Mouse (Mus musculus) lung, postnatal 0 days (tissue): Measurements from ENCODE around the gene Ankrd23. TPM values are rescaled to one million over a fixed set of nuclear protein-coding genes. Genes with fewer than 3 reads are reported as not detected.
A peak's percentile ranks its signal among the peaks of the same experiment; 100 is the strongest.

ENCODE experiments used
- ATAC-seq: fragments of 200-750 bp; cut with Nextera tagmentation; 2 replicates; pipeline ENCODE4 v1.8.0; 2017; ENCODE audit warnings: moderate library complexity
- DNase-seq: peaks from one replicate; pipeline ENCODE4 v3.0.0-alpha.2; 2016; ENCODE audit warnings: low spot score
- H3K27ac ChIP-seq: fragments of 300-500 bp; sonication (generic); 2 replicates; pipeline ENCODE4 v1.5.1; 2014; ENCODE audit warnings: antibody characterized with exemption, mild to moderate bottlenecking, low read length, mixed read lengths
- H3K27me3 ChIP-seq: fragments of 300-500 bp; sonication (generic); replicated peaks from 2 replicates; pipeline ENCODE4 v1.6.1; 2014; ENCODE audit warnings: low read length, mixed read lengths; ENCODE audit not compliant: insufficient read depth
- H3K36me3 ChIP-seq: fragments of 300-500 bp; sonication (generic); 2 replicates; pipeline ENCODE4 v1.6.1; 2014; ENCODE audit warnings: low read length, mixed read lengths; ENCODE audit not compliant: insufficient read depth
- H3K4me1 ChIP-seq: fragments of 300-500 bp; sonication (generic); 2 replicates; pipeline ENCODE4 v1.6.1; 2014; ENCODE audit warnings: antibody characterized with exemption, low read depth, low read length, mixed read lengths; ENCODE audit not compliant: insufficient read depth
- H3K4me2 ChIP-seq: fragments of 300-500 bp; sonication (generic); replicated peaks from 2 replicates; pipeline ENCODE4 v1.6.1; 2014; ENCODE audit warnings: low read depth, mild to moderate bottlenecking, low read length, moderate library complexity, mixed read lengths
- H3K4me3 ChIP-seq: fragments of 300-500 bp; sonication (generic); 2 replicates; pipeline ENCODE4 v1.5.1; 2014; ENCODE audit warnings: low read depth, low read length
- H3K9ac ChIP-seq: fragments of 300-500 bp; sonication (generic); replicated peaks from 2 replicates; pipeline ENCODE4 v1.6.1; 2014; ENCODE audit warnings: low read depth, mild to moderate bottlenecking
- H3K9me3 ChIP-seq: fragments of 300-500 bp; sonication (generic); 2 replicates; pipeline ENCODE4 v1.6.1; 2016; ENCODE audit warnings: low read length, mixed read lengths
- CTCF ChIP-seq: IDR thresholded peaks from 2 replicates; pipeline ENCODE4 v1.5.1; 2016; ENCODE audit warnings: antibody characterized with exemption, mild to moderate bottlenecking
- EP300 ChIP-seq: IDR thresholded peaks from 2 replicates; pipeline ENCODE4 v1.6.1; 2016; ENCODE audit warnings: antibody characterized with exemption, mild to moderate bottlenecking, control low read depth
- WGBS: fragments of 180-500 bp; shearing (Covaris S2); extraction: QIAGEN DNeasy Blood & Tissue Kit; methylation state at CpG from one replicate; pipeline ENCODE4 v1.1.7; 2014; 5-methylcytosine and 5-hydroxymethylcytosine counted together
- polyA plus RNA-seq: library from polyadenylated mRNA; unstranded; fragments of >200 nt; fragmentation: Nextera tagmentation; extraction: Ambion mirVana; gene quantifications from 2 replicates; pipeline ENCODE4 v1.2.1, GENCODE M21; 2015

Gene Ankrd23
- polyA plus RNA-seq, 1 experiment from 2014 or later = 6.2 TPM

DNA sequence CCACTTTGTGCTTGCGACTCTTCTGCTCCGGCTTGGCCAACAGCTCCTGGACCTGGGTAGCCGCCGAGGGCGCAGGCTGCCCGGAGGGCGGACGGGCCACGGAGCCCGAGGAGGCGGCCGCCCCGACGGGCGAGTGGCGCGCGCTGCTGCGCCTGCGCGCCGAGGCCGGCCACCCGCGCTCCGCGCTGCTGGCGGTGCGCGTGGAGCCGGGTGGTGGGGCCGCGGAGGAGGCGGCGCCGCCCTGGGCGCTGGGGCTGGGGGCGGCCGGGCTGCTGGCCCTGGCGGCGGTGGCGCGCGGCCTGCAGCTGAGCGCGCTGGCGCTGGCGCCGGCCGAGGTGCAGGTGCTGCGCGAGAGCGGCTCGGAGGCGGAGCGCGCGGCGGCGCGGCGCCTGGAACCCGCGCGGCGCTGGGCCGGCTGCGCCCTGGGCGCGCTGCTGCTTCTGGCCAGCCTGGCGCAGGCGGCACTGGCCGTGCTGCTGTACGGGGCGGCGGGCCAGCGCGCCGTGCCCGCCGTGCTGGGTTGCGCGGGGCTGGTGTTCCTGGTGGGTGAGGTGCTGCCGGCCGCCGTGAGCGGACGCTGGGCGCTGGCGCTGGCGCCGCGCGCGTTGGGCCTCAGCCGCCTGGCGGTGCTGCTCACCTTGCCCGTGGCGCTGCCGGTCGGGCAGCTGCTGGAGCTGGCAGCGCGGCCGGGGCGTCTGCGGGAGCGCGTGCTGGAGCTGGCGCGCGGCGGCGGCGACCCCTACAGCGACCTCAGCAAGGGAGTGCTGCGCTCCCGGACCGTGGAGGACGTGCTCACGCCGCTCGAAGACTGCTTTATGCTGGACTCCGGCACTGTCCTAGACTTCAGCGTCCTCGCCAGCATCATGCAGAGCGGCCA is 24.4 kb downstream of the Ankrd23 start:
- Histone ChIP-seq H3K4me3 (peak overlapping the region; percentile 97), H3K4me1 (peaks cover 17% of the 10 kb centered on the region; the same call in 1 of the 2 replicates), H3K9ac (peak overlapping the region; percentile 82), H3K27ac (peak overlapping the region; percentile 98), H3K36me3 (no peaks in the 10 kb centered on the region), H3K4me2 (peak overlapping the region; percentile 98), H3K27me3 (no peaks in the 10 kb centered on the region), H3K9me3 (no peaks in the 10 kb centered on the region)
- 3% methylated on average over 55 of the region's 126 CpGs for WGBS
- peak; percentile 59 for ATAC-seq
- DNase-seq = peak; percentile 59
- no peak for TF ChIP-seq CTCF
- no peak for TF ChIP-seq EP300

DNA sequence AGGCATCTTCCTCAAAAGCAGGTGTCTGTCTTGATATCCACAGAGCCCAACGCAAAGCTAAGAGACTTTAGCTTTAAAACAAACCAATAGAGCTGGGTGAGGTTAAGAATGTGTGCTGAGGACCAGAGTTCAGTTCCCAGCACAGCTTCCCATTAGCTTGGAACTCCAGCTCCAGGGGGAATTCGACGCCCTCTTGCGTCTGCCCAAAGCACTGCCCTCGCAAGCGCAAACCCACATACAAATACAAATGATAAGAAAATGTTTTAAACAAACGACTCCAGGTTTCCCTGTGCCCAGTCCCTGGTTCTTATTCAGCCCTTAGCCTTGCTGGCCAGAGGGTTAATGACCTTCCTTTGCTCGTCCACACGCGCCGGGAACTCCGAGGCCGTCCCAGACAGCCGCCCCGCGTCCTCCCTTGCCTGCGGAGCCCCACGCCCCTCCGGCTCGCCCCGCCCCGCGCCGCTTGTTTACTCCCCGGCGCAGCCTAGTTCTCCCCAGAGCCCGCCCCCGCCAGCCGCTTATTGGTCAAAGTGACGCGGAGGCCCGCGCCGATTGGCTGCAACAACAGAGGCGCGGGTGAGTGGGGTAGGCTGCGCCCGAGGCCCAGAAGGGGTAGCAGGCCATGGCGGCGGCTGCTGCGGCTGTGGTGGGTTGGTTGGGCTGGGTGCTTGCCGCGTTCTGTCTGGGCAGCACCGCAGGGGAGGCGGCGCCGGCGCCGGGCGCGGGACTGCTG is 25.2 kb downstream of the Ankrd23 start, which contains the start of gene Cnnm3:
Gene Cnnm3 (plus strand): TSS at position 579 of the 733 bp plus-strand sequence.
- Histone ChIP-seq H3K4me3 (peak within 1 kb of the TSS; percentile 97), H3K9ac (peak within 1 kb of the TSS; percentile 82), H3K4me2 (peak within 1 kb of the TSS; percentile 98), H3K27ac (peak within 1 kb of the TSS; percentile 98), H3K9me3 (no peaks in the 10 kb centered on the region), H3K4me1 (peaks cover 17% of the 10 kb centered on the region; the same call in 1 of the 2 replicates), H3K27me3 (no peaks in the 10 kb centered on the region), H3K36me3 (no peaks in the 10 kb centered on the region)
- peak; percentile 99 for ATAC-seq
- peak; percentile 98 for DNase-seq
- WGBS = 2% methylated on average over 39 of the region's 51 CpGs
- TF ChIP-seq EP300 (no peak; the same call in 1 of the 2 replicates), CTCF (peak; percentile 63)

DNA sequence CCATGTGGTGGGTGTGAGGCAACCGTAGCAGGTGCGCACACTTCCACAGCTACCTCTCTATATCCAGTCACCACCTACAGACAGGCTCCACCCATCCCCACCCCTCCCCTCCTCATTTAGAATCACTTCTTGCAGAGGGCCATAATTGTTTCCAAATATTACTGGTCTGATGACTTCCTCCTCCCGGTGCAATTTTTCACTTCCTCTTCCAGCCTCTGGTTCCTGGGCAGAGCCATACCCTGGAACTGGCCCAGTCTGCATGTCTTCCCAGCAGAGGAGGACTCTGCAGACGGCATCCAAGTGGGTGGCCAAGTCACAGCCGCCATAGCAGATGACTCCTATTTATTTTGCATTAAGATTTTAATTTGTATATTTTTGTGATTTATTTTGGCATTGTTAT is 28.4 kb downstream of the Ankrd23 start:
- DNase-seq (peak; percentile 51), ATAC-seq (no peak)
- Histone ChIP-seq H3K27me3 (no peaks in the 10 kb centered on the region), H3K9me3 (no peaks in the 10 kb centered on the region), H3K36me3 (no peaks in the 10 kb centered on the region), H3K9ac (no peak overlapping the region), H3K4me2 (no peak overlapping the region), H3K4me3 (no peak overlapping the region), H3K4me1 (peaks cover 7% of the 10 kb centered on the region; the same call in 1 of the 2 replicates), H3K27ac (no peak overlapping the region)
- 56% methylated on average over 5 of the region's 5 CpGs for WGBS
- no peak for TF ChIP-seq EP300
- TF ChIP-seq CTCF = no peak

- no peak overlapping the region for H3K4me2 ChIP-seq
- H3K9me3 ChIP-seq = no peaks in the 10 kb centered on the region
- TF ChIP-seq EP300 = no peak
- peak; percentile 96 for TF ChIP-seq CTCF
- H3K9ac ChIP-seq = no peak overlapping the region
- H3K4me1 ChIP-seq = no peaks in the 10 kb centered on the region
- no peaks in the 10 kb centered on the region for H3K27me3 ChIP-seq
- no peak overlapping the region for H3K27ac ChIP-seq
- peak; percentile 55 for ATAC-seq
- H3K4me3 ChIP-seq = no peak overlapping the region
- WGBS = 8% methylated on average over 3 of the region's 3 CpGs
- peak; percentile 66 for DNase-seq
- no peaks in the 10 kb centered on the region for H3K36me3 ChIP-seq
Observed at GRCm38 (mm10) chr1:36501261-36501660, 35.4 kb downstream of the Ankrd23 start.

DNA sequence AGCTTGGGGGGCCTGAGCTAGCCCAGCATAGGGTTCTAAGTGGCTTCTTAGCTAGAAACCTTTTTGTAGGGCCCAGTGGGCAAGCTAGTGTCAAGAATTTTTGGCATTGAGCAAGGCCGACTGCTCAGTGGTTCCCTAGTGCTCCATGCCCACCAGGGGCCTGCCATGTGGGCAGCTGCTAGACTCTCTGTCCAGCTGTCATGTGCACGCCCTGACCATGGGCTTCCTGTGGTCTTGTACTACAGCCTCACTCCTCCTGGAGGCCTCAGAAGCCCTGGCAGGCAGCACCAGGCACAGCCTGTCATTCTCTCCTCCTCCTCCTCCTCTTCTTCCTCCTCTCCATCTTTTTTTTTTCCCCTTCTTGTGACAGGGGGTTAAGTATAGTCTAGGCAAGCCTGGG is 39.4 kb downstream of the Ankrd23 start:
- H3K27ac ChIP-seq = no peak overlapping the region
- TF ChIP-seq CTCF (no peak), EP300 (no peak)
- H3K27me3 ChIP-seq = no peaks in the 10 kb centered on the region
- no peaks in the 10 kb centered on the region for H3K4me1 ChIP-seq
- ATAC-seq = no peak
- H3K4me2 ChIP-seq = no peak overlapping the region
- no peak overlapping the region for H3K4me3 ChIP-seq
- no peaks in the 10 kb centered on the region for H3K36me3 ChIP-seq
- WGBS = 75% methylated on average over 2 of the region's 2 CpGs
- H3K9ac ChIP-seq = no peak overlapping the region
- DNase-seq = no peak
- no peaks in the 10 kb centered on the region for H3K9me3 ChIP-seq

DNA sequence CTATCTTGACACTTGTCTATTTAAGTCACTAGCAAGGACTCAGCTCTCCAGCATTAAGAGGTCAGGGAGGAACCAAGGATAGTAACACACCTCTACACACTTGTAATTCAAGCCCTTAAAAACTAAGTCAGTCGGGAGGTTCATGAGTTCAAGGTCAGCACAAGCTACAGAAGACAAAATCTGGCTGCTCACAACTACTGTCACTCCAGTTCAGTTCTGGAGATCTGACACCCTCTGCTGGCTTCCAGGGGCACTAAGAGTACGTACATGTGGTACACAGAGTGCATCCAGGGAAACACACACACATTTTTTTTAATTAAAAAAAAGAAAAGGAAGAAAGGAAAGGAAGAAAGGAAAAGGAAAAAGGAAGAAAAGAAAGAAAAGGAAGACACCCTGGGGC is 40.0 kb downstream of the Ankrd23 start:
- Histone ChIP-seq H3K27me3 (no peaks in the 10 kb centered on the region), H3K4me3 (no peak overlapping the region), H3K4me1 (no peaks in the 10 kb centered on the region), H3K9me3 (no peaks in the 10 kb centered on the region), H3K4me2 (no peak overlapping the region), H3K36me3 (no peaks in the 10 kb centered on the region), H3K9ac (no peak overlapping the region), H3K27ac (no peak overlapping the region)
- peak; percentile 58 for TF ChIP-seq CTCF
- no peak for TF ChIP-seq EP300
- ATAC-seq (no peak), DNase-seq (no peak)
- 52% methylated on average over 2 of the region's 2 CpGs for WGBS
